Mouse (Mus musculus) ES-E14 (cell line): ENCODE data around the gene Bach2. TPM values are rescaled to one million over a fixed set of nuclear protein-coding genes. Genes with fewer than 3 reads are reported as not detected.
A peak's percentile ranks its signal among the peaks of the same experiment; 100 is the strongest.

Experiments used
- DNase-seq: peaks from one replicate; pipeline ENCODE4 v3.0.0-alpha.2; 2013; ENCODE audit warnings: low read depth, low spot score
- H3K27ac ChIP-seq: 2 replicates; pipeline ENCODE4 v1.5.1; 2012; ENCODE audit warnings: low read depth, mild to moderate bottlenecking, low read length, moderate library complexity, mixed read lengths; ENCODE audit not compliant: poor library complexity, insufficient read depth, severe bottlenecking
- H3K36me3 ChIP-seq: 2 replicates; pipeline ENCODE4 v1.6.1; 2012; ENCODE audit warnings: mild to moderate bottlenecking, low read length, moderate library complexity, mixed read lengths; ENCODE audit not compliant: control insufficient read depth, poor library complexity, insufficient read depth, severe bottlenecking
- H3K4me1 ChIP-seq, 2 experiments: fragments of 150-350 bp in 1 of 2; sonication (generic) in 1 of 2; 2 replicates each; pipeline ENCODE4 v1.6.1; 2012; ENCODE audit warnings: low read length in 2 of 2, mild to moderate bottlenecking in 1 of 2, mixed read lengths in 1 of 2; ENCODE audit not compliant: control insufficient read depth in 2 of 2, insufficient read depth in 2 of 2, poor library complexity in 1 of 2
- H3K4me3 ChIP-seq, 2 experiments: fragments of 150-350 bp in 1 of 2; sonication (generic) in 1 of 2; 2 replicates each; pipeline ENCODE4 v1.5.1; 2012; ENCODE audit warnings: low read length in 2 of 2, low read depth in 1 of 2, mild to moderate bottlenecking in 1 of 2, mixed read lengths in 1 of 2; ENCODE audit not compliant: insufficient read depth in 1 of 2, poor library complexity in 1 of 2, severe bottlenecking in 1 of 2
- H3K9ac ChIP-seq: 2 replicates; pipeline ENCODE4 v1.6.1; 2012; ENCODE audit warnings: low read depth, mild to moderate bottlenecking, low read length, mixed read lengths; ENCODE audit not compliant: poor library complexity, insufficient read depth, severe bottlenecking
- H3K9me3 ChIP-seq: fragments of 150-350 bp; sonication (generic); 2 replicates; pipeline ENCODE4 v1.6.1; 2012; ENCODE audit warnings: low read depth, mild to moderate bottlenecking, low read length; ENCODE audit not compliant: control insufficient read depth, insufficient read depth
- CHD2 ChIP-seq: IDR thresholded peaks from 2 replicates; pipeline ENCODE4 v1.6.1; 2014; ENCODE audit warnings: mild to moderate bottlenecking, low read depth, low read length, inconsistent platforms
- HCFC1 ChIP-seq: IDR thresholded peaks from 2 replicates; pipeline ENCODE4 v1.6.1; 2012; ENCODE audit warnings: low read length, inconsistent platforms, borderline replicate concordance; ENCODE audit not compliant: insufficient read depth
- MAFK ChIP-seq: IDR thresholded peaks from 2 replicates; pipeline ENCODE4 v1.6.1; 2014; ENCODE audit warnings: mild to moderate bottlenecking, low read depth, low read length, inconsistent platforms; ENCODE audit not compliant: insufficient read depth
- ZC3H11A ChIP-seq: IDR thresholded peaks from 2 replicates; pipeline ENCODE4 v1.6.1; 2012; ENCODE audit warnings: low read depth, mild to moderate bottlenecking, inconsistent platforms, low read length, borderline replicate concordance
- ZNF384 ChIP-seq: IDR thresholded peaks from 2 replicates; pipeline ENCODE4 v1.6.1; 2012; ENCODE audit warnings: low read depth, low read length, inconsistent platforms
- in situ Hi-C, 2 experiments: fragments of 600-800 bp; cut with MboI; formaldehyde crosslinking; loops; one replicate each; pipeline ENCODE4 v1.15.1; 2025; ENCODE audit warnings: low sequenced_read_pairs in 2 of 2, inconsistent platforms in 1 of 2; ENCODE audit not compliant: unreplicated experiment in 2 of 2
- total RNA-seq: library from RNA; depleted of rRNA; stranded (reverse); fragments of 300-350 nt; gene quantifications from 2 replicates; pipeline ENCODE4 v1.2.3, GENCODE M21; 2012

Bach2 gene
- total RNA-seq, 1 experiment = 3.3 TPM

DNA sequence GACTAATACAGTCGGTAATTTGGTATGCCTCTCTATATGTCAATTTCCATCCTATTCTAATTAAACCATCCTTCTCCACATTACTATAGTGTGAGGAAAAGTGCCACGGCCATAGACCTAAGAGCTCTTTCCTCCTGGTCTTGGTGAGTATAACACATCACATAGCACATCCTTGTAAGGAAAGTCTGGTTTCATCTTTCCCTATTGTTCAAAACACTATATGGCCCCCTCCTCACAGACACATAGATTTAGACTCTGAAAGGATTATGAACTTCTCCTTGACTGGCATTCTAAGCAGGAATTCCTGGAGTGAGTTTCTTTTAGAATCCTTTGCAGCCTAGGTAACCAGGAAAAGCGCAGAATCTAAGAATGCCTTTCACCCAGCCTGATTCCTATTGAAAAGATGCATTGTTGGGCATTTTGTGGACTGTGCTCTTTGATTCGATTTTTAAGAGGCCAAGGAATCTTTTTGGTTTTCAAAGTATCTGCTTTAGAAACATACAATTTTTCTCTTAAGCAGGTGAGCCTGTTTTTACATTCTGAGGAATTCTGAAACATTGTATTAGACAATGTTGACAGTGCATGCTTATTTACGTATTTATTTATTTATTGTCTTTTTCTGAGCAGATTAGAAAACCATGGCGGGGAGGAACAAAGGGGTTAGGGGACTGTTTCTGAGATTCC is 239.5 kb downstream of the Bach2 start:
- H3K4me3 ChIP-seq = no peak overlapping the region

DNA sequence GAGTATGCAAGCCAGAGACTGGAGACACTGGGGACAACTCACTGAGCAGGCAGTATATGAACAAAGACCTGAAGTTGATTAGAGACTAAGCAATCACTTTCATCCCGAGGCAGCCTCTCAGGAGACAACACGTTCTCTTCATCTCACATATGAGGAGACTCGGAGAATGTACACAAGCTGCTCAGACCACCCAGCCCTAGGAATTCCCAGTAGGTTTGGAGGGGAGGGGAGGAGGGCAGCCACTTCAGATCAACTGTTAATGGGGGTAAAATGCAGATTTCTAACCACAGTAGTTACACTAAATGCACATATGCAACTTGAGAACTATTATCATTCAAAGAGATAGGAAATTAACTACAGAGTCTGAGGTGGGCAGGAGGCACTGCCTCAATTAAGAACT is 240.6 kb downstream of the Bach2 start:
- DNase-seq = no peak
- H3K27ac ChIP-seq = no peak overlapping the region
- peaks cover 5 to 23% of the 10 kb centered on the region in 2 experiments; a peak in 3 of 4 replicates for H3K4me1 ChIP-seq
- TF ChIP-seq CHD2 (no peak), ZC3H11A (no peak), MAFK (no peak), ZNF384 (no peak), HCFC1 (no peak)
- in situ Hi-C loops = no loop called here
- H3K9me3 ChIP-seq = no peaks in the 10 kb centered on the region
- no peak overlapping the region for H3K4me3 ChIP-seq
- no peak overlapping the region for H3K9ac ChIP-seq
- H3K36me3 ChIP-seq = no peaks in the 10 kb centered on the region

More for the DNA sequence above, 239.5 kb downstream of the Bach2 start:
- H3K27ac ChIP-seq = no peak overlapping the region
- H3K4me1 ChIP-seq = peaks cover 5 to 19% of the 10 kb centered on the region in 2 experiments; a peak in 3 of 4 replicates
- no peaks in the 10 kb centered on the region for H3K9me3 ChIP-seq
- DNase-seq = no peak
- H3K9ac ChIP-seq = no peak overlapping the region
- in situ Hi-C loops = no loop called here
- no peaks in the 10 kb centered on the region for H3K36me3 ChIP-seq
- no peak for TF ChIP-seq HCFC1
- TF ChIP-seq CHD2 = no peak
- no peak for TF ChIP-seq ZC3H11A
- no peak for TF ChIP-seq MAFK
- TF ChIP-seq ZNF384 = no peak

DNA sequence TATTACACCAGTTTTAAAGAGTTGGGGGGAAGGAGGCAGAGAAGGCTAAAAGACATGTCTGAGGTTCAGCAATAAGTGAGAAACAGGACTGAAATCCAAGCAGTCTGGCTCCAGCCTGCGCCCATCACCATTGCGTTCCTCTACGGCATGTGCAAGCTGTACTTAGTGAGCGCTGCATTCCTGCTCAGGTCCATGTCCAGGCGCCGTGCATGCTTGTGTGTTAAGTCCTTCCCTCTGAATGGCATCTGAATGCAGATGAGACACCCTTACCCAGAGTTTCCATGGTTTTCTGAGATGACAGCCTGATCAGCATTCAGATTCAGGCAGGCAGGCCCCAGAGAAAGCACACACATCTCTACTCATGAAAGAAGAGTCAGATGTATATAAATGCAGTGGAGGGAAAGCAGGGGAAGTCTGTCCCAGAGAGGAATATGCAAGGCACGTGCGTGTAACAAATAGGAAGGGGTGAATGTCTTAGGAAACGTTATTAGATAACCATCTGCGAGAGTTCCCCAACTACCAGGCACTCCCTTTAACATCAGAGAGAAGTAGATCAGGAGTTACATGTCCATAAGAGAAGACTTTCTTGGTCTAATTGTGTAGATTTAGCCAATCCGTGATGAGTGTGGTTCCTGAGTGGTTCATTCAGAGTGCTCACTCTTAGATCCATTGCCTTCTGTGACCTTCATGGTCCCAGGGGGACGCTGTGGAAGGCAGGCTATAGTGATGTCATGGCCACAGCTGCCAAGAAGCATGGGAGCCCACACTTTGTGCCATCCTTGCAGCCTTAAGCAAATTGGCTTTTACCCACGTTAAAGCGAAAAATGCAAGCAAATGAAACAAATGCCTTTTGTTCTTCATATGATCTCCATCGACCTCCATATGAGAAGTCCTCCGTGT is 241.4 kb downstream of the Bach2 start:
- no peak for DNase-seq

DNA sequence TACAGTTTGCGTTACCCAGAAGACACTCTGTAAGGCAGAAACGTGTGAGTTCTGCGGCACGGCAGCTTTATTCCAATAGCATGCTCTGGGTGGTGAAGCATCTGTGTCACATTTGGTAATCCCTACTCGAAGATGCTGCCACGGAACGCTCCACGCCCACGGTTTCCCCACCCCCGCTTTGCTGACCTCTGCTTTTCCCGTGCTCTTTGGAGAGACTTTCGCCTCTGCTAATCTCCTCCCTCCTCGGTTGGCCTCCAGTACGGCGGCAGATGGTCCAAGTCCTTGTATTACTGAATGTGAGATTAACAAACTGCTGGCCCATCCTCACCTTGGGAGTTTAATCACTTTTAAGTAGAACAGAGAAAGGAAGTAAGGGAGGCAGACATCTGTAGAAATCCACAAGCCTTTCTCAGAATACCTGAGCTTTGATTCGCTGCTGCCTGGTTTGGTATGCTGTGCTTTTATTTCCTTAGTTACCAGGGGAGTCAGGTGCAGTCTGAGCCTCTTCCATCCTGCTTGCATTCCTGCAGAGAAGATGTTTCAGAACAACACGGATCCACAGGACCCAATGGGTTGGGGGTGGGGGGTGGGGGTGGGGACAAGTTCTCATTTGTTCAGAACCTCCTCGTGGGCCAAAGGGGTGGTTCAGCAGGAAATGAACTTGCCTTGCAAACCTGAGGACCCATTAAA is 242.9 kb downstream of the Bach2 start:
- Histone ChIP-seq H3K4me1 (peaks cover 5 to 23% of the 10 kb centered on the region in 2 experiments; a peak in 3 of 4 replicates), H3K4me3 (peak overlapping the region in 1 of 2 experiments; percentile 23; a peak in 1 of 4 replicates), H3K27ac (peak overlapping the region; percentile 48; the same call in 1 of the 2 replicates), H3K9ac (peak overlapping the region; percentile 31; the same call in 1 of the 2 replicates), H3K36me3 (no peaks in the 10 kb centered on the region), H3K9me3 (no peaks in the 10 kb centered on the region)
- TF ChIP-seq ZNF384 = no peak
- no peak for TF ChIP-seq ZC3H11A
- TF ChIP-seq HCFC1 = no peak
- TF ChIP-seq CHD2 = no peak
- TF ChIP-seq MAFK = no peak
- DNase-seq = no peak
- in situ Hi-C loops = no loop called here

More for the DNA sequence above, 241.4 kb downstream of the Bach2 start:
- H3K4me1 ChIP-seq = peaks cover 5 to 23% of the 10 kb centered on the region in 2 experiments; a peak in 3 of 4 replicates
- no peak overlapping the region for H3K4me3 ChIP-seq
- no peak overlapping the region for H3K9ac ChIP-seq
- TF ChIP-seq MAFK = no peak
- TF ChIP-seq ZNF384 = no peak
- TF ChIP-seq ZC3H11A = no peak
- TF ChIP-seq HCFC1 = no peak
- no peak for TF ChIP-seq CHD2
- H3K36me3 ChIP-seq = no peaks in the 10 kb centered on the region
- no peak overlapping the region for H3K27ac ChIP-seq
- H3K9me3 ChIP-seq = no peaks in the 10 kb centered on the region
- in situ Hi-C loops = no loop called here
